Mouse (Mus musculus) stomach, embryonic 14.5 days (tissue): Measurements from ENCODE around the gene Gaa. TPM values are rescaled to one million over a fixed set of nuclear protein-coding genes. Genes with fewer than 3 reads are reported as not detected.
A peak's percentile ranks its signal among the peaks of the same experiment; 100 is the strongest.
"Not testable (repeated sequence)": the region's sequence is repeated elsewhere in the genome, so short reads cannot be mapped to it uniquely, and the experiment has no call there.

Experiments used
- ATAC-seq: fragments of 200-750 bp; cut with Nextera tagmentation; 2 replicates; pipeline ENCODE4 v1.8.0; 2017; ENCODE audit warnings: low read depth, moderate TSS enrichment; ENCODE audit not compliant: insufficient number of reproducible peaks, insufficient read depth, low FRiP score
- H3K27ac ChIP-seq: fragments of 300-500 bp; sonication (generic); 2 replicates; pipeline ENCODE4 v1.5.1; 2014; ENCODE audit warnings: mild to moderate bottlenecking, low read length, moderate library complexity, mixed read lengths
- H3K27me3 ChIP-seq: fragments of 300-500 bp; sonication (generic); 2 replicates; pipeline ENCODE4 v1.6.1; 2014; ENCODE audit warnings: low read length, control low read depth, mixed read lengths; ENCODE audit not compliant: control insufficient read depth, insufficient read depth
- H3K36me3 ChIP-seq: fragments of 300-500 bp; sonication (generic); 2 replicates; pipeline ENCODE4 v1.6.1; 2014; ENCODE audit warnings: mild to moderate bottlenecking, control low read depth, low read length, moderate library complexity, mixed read lengths; ENCODE audit not compliant: control insufficient read depth, insufficient read depth
- H3K4me1 ChIP-seq: fragments of 300-500 bp; sonication (generic); 2 replicates; pipeline ENCODE4 v1.6.1; 2014; ENCODE audit warnings: low read length, control low read depth, mixed read lengths; ENCODE audit not compliant: control insufficient read depth, insufficient read depth
- H3K4me2 ChIP-seq: fragments of 300-500 bp; sonication (generic); replicated peaks from 2 replicates; pipeline ENCODE4 v1.6.1; 2014; ENCODE audit warnings: low read depth, low read length, control low read depth
- H3K4me3 ChIP-seq: fragments of 300-500 bp; sonication (generic); 2 replicates; pipeline ENCODE4 v1.5.1; 2014; ENCODE audit warnings: low read depth, low read length, control low read depth
- H3K9ac ChIP-seq: fragments of 300-500 bp; sonication (generic); replicated peaks from 2 replicates; pipeline ENCODE4 v1.6.1; 2014; ENCODE audit warnings: low read depth, mild to moderate bottlenecking, control low read depth, low read length, moderate library complexity, mixed read lengths
- H3K9me3 ChIP-seq: fragments of 300-500 bp; sonication (generic); 2 replicates; pipeline ENCODE4 v1.6.1; 2016; ENCODE audit warnings: low read depth, low read length, control low read depth; ENCODE audit not compliant: control insufficient read depth
- WGBS: fragments of 180-500 bp; shearing (Covaris S2); extraction: QIAGEN DNeasy Blood & Tissue Kit; methylation state at CpG from one replicate; pipeline ENCODE4 v1.1.7; 2014; 5-methylcytosine and 5-hydroxymethylcytosine counted together
- polyA plus RNA-seq: library from polyadenylated mRNA; unstranded; fragments of >200 nt; fragmentation: Nextera tagmentation; extraction: Ambion mirVana; gene quantifications from 2 replicates; pipeline ENCODE4 v1.2.1, GENCODE M21; 2014

Gaa gene
- polyA plus RNA-seq, 1 experiment from 2014 or later, result 50.3 TPM

DNA sequence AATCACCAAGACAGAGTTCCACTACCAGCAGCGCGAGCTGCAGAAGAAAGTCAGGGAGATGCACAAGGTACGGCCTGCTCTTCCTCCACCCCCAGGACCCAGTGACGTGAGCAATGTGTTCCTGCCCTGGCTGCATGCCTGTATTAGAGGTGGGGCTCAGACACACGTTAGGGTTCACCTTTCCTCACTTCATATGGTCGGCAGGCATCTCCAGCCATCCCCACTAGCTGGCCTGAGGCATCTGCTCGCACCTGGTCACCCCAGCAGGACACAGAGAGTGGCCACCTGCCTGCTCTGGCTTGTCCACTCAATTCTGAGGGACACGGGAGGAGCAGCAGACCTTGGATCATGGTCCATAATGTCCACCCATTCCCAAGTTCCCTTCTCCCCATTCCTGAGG, 7.7 kb upstream of the Gaa start:
- Histone ChIP-seq H3K9me3 (no peaks in the 10 kb centered on the region), H3K27me3 (no peaks in the 10 kb centered on the region), H3K36me3 (no peaks in the 10 kb centered on the region), H3K4me3 (no peak overlapping the region), H3K9ac (no peak overlapping the region), H3K4me1 (0 out of 2 replicates have a peak, but pooled peaks cover 4% of the 10 kb centered on the region), H3K4me2 (no peak overlapping the region), H3K27ac (no peak overlapping the region)
- 87% methylated on average over 8 of the region's 8 CpGs for WGBS
- ATAC-seq, result no peak

DNA sequence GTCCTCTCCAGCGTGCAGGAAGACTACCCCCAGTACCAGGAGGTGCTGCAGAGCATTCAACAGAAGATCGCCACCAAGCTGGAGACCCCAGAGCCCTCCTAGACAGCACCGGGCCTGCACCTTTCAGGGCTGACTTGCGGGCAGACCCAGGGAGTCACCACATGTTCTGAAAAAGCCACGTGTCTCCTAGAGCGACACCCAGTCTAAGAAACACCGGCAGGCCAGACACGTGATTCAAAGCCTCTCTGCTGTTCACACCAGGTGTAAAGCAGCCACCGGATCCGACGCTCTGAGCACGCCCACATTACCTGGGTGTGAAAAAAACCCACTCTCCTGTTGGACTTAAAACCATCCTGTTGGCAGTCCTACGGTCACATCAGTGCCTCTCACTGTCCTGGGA, 3.3 kb upstream of the Gaa start:
- Histone ChIP-seq H3K27ac (no peak overlapping the region), H3K9ac (no peak overlapping the region), H3K4me1 (no peaks in the 10 kb centered on the region), H3K4me2 (no peak overlapping the region), H3K27me3 (no peaks in the 10 kb centered on the region), H3K36me3 (no peaks in the 10 kb centered on the region), H3K4me3 (no peak overlapping the region), H3K9me3 (no peaks in the 10 kb centered on the region)
- ATAC-seq, result no peak
- 88% methylated on average over 13 of the region's 13 CpGs for WGBS

DNA sequence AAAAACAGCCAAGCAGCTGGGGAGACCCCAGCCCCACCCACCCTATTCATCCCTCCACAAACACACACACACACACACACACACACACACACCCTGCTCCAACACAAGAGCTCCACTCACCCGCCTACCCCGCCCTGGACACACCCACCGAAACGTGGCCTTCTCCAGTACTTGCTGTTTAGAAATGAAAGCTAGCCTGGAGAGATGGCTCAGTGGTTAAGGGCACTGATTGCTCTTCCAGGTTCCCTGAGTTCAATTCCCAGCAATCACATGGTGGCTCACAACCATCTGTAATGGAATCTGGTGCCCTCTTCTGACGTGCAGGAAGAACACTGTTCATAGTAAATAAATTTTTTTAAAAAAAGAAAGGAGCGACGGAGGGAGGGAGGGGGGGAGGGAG, 1.9 kb upstream of the Gaa start:
- no peak overlapping the region for H3K4me2 ChIP-seq
- no peak for ATAC-seq
- H3K4me1 ChIP-seq, result no peaks in the 10 kb centered on the region
- no peaks in the 10 kb centered on the region for H3K27me3 ChIP-seq
- H3K9me3 ChIP-seq, result no peaks in the 10 kb centered on the region
- 76% methylated on average over 7 of the region's 7 CpGs for WGBS
- no peak overlapping the region for H3K9ac ChIP-seq
- no peak overlapping the region for H3K4me3 ChIP-seq
- H3K27ac ChIP-seq, result no peak overlapping the region
- H3K36me3 ChIP-seq, result no peaks in the 10 kb centered on the region

DNA sequence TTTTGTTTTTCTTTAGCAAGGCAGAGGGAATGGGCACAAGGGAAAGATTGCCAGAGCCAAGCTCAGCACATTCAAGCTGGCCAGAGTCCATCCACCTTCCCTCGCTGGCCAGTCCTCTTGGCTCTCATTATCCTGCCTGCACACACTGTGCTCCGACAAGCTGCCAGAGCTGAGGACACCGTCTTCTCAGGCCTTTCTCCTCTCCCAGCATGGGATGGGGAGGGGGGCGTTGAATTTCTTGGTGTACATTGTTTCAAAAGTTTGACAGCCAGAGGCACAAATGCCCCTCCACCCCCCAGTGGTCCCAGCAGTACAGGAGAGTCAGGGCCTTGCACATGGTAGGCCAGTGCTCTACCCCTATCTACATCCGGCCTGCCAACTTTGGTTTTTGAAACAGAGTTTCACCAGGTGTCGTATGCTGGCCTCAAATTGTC, 429 bp upstream of the Gaa start:
- Histone ChIP-seq H3K4me2 (peak overlapping the region; percentile 96), H3K36me3 (0 out of 2 replicates have a peak, but pooled peaks cover 4% of the 10 kb centered on the region), H3K9ac (no peak overlapping the region), H3K9me3 (no peaks in the 10 kb centered on the region), H3K27ac (no peak overlapping the region), H3K27me3 (no peaks in the 10 kb centered on the region), H3K4me1 (no peaks in the 10 kb centered on the region), H3K4me3 (0 out of 2 replicates have a peak overlapping the region, but pooled peaks have one; percentile 76)
- ATAC-seq, result no peak; the same call in 1 of the 2 replicates
- WGBS, result 46% methylated on average over 6 of the region's 6 CpGs

DNA sequence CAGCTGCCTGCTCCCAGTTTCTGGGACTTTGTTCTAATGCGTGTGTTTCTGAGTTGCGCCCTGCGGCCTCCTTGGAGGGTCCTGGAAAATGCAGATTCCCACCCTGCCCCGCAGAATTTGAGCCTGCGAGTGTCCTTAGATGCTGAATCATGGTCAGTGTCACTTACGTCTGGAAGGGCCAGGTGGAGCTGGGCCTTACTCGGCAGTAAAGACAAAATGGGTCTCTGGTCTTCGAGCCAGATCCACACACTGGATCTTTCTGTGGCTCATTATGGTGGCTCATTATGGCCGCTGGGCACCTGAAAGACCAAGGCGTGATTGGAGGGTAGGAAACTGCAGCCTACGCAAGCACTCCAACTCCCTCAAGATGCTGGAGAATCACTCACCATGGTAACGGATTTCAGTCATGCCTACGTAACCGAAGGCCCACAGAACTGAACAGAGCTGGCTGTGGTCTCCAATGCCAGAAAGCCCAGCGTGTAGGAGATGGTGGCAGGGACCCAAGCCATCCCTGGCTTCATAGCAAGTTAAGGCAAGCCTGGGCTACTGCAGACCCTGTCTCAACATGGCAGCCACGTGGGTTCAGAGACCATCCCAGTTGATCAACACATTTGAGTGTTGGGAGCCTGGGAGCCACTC, 989 bp downstream of the Gaa start:
- 76% methylated on average over 16 of the region's 16 CpGs for WGBS
- H3K27me3 ChIP-seq, result no peaks in the 10 kb centered on the region
- H3K4me2 ChIP-seq, result peak overlapping the region; percentile 96
- no peaks in the 10 kb centered on the region for H3K9me3 ChIP-seq
- 0 out of 2 replicates have a peak, but pooled peaks cover 4% of the 10 kb centered on the region for H3K36me3 ChIP-seq
- peak overlapping the region; percentile 46; the same call in 1 of the 2 replicates for H3K9ac ChIP-seq
- no peaks in the 10 kb centered on the region for H3K4me1 ChIP-seq
- peak overlapping the region; percentile 76 for H3K4me3 ChIP-seq
- no peak overlapping the region for H3K27ac ChIP-seq
- no peak for ATAC-seq

DNA sequence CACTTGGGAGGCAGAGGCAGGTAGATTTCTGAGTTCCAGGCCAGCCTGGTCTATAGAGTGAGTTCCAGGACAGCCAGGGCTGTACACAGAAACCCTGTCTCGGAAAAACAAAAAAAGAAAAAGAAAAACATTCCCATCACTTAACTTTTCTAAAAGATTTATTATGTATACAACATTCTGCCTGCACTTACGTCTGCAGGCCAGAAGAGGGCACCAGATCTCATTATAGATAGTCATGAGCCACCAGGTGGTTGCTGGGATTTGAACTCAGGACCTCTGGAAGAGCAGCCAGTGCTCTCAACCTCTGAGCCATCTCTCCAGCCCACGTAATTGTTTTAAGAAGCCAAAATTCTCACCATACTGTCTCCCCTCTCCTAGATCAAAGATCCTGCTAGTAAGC, 4.8 kb downstream of the Gaa start:
- not testable (repeated sequence) for H3K9ac ChIP-seq, H3K4me1 ChIP-seq, ATAC-seq, H3K4me2 ChIP-seq, H3K4me3 ChIP-seq, H3K27me3 ChIP-seq, H3K27ac ChIP-seq, H3K9me3 ChIP-seq, H3K36me3 ChIP-seq
- 67% methylated on average over 3 of the region's 3 CpGs for WGBS

DNA sequence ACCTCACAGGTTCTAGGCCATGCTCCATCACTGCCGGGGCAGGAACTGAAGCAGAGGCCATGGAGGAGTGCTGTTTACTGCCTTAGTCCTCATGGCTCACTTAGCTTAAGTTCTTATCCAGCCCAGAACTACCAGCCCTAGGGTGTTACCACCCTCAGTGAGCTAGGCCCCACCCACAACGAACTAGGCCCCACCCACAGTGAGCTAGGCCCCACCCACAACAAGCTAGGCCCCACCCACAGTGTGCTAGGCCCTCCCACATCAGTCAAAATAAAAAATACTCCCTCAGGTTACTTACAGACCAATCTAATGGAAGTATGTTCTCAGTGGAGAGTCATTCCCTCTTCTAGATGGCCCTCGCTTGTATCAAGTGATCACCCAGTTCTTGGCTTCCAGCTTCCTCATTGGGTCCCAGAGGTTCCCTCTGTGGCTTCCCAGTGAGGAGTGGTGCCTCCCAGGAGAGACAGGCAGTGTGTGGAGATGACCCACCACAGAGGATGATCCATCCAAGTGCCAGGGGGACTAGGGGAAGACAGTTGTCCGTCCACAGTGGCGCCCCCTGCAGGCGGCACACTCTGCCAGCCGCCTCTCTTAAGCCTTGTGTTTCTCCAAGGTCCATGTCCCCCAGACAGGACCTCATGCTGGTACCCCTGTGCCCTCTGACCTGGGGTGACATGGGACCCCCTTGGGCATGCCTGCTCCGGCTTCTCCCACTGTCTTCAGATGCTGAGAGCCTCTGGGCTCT, 5.7 kb downstream of the Gaa start:
- H3K9ac ChIP-seq, result no peak overlapping the region
- H3K4me3 ChIP-seq, result no peak overlapping the region
- no peak for ATAC-seq
- H3K9me3 ChIP-seq, result no peaks in the 10 kb centered on the region
- no peak overlapping the region for H3K27ac ChIP-seq
- peaks cover 4% of the 10 kb centered on the region for H3K36me3 ChIP-seq
- H3K27me3 ChIP-seq, result no peaks in the 10 kb centered on the region
- no peaks in the 10 kb centered on the region for H3K4me1 ChIP-seq
- WGBS, result 91% methylated on average over 8 of the region's 8 CpGs
- no peak overlapping the region for H3K4me2 ChIP-seq

DNA sequence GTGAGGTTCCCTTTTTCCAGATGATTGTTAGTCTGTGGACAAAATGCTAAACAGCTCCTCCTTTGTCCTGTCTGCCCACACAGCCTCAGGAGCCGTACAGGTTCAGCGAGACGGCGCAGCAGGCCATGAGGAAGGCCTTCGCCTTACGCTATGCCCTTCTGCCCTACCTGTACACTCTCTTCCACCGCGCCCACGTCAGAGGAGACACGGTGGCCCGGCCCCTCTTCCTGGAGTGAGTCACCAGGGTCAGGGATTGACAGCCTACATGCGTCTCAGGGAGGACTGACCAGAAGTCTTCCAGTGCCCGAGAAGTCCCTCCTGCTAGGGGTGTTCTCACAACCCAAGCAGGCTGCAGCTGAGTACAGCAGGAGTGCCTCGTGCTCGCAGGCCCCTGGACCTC, 13.3 kb downstream of the Gaa start:
- H3K4me3 ChIP-seq, result no peak overlapping the region
- no peak for ATAC-seq
- 82% methylated on average over 15 of the region's 15 CpGs for WGBS

More for the DNA sequence above, 13.3 kb downstream of the Gaa start:
- H3K27ac ChIP-seq, result no peak overlapping the region
- no peaks in the 10 kb centered on the region for H3K9me3 ChIP-seq
- peaks cover 14% of the 10 kb centered on the region for H3K36me3 ChIP-seq
- no peak overlapping the region for H3K4me2 ChIP-seq
- no peak overlapping the region for H3K9ac ChIP-seq
- H3K27me3 ChIP-seq, result no peaks in the 10 kb centered on the region
- no peaks in the 10 kb centered on the region for H3K4me1 ChIP-seq
